Mouse (Mus musculus) gastrocnemius, postnatal 14 days (tissue): ENCODE measurements around the gene 9230102O04Rik. TPM values are rescaled to one million over a fixed set of nuclear protein-coding genes. Genes with fewer than 3 reads are reported as not detected.

ENCODE experiments used
- DNase-seq: peaks from one replicate; pipeline ENCODE4 v3.0.0; 2021; ENCODE audit warnings: mixed read lengths
- intact Hi-C: fragments of 180-260 bp; cut with DNase I; formaldehyde crosslinking; loops from one replicate; pipeline ENCODE4 v1.15.1; 2025; ENCODE audit warnings: low total_unique reads
- long read RNA-seq, 2 experiments: library from polyadenylated mRNA; stranded (forward); transcript quantifications; one replicate each; pipeline ENCODE4 v2.0.0; 2021
- total RNA-seq, 2 experiments: library from RNA; stranded (reverse); gene quantifications; 2 replicates each; pipeline ENCODE4 v1.2.3; 2021

9230102O04Rik gene
- total RNA-seq = not detected
- long read RNA-seq, experiment 1 = 0 reads
- long read RNA-seq, experiment 2 = 0 reads

DNA sequence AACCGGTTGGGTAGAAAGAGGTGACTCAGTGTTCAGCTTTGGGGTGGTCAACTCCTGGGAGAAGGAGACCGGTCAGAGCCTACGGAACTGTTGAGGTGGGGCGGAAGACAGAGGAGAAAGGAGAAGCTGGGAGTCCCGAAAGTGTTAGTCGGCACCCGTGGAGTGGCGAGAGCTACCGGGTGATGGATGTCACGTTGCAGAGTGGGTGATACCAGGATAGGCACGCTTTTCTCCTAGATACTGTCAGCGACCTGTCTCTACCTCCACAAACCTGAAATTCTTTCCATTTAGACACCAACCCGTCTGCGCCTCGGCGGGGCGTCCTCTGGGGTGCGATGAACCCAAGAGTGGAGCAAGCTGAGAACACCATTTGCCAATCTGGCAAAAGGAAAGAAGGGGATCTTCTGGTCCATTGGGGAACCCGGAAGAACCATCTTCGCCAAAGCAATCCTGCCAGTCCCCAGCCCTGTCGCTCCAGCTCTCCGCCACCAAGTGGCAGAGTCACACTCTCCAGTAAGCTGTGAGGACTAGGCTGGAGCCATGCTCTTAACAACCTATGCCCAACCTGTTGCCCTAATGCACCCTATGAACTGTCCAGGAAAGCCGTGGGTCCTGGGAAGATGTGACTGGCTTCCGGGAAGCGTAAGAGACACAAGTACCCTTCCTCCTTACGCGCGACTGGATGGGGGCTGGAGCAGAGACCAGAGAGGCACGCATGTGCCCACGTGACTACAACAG, at the start of gene 9230102O04Rik:
Gene 9230102O04Rik (minus strand): TSS at position 628 of the 738 bp plus-strand sequence.
- intact Hi-C loops = no loop called here
- no peak for DNase-seq

DNA sequence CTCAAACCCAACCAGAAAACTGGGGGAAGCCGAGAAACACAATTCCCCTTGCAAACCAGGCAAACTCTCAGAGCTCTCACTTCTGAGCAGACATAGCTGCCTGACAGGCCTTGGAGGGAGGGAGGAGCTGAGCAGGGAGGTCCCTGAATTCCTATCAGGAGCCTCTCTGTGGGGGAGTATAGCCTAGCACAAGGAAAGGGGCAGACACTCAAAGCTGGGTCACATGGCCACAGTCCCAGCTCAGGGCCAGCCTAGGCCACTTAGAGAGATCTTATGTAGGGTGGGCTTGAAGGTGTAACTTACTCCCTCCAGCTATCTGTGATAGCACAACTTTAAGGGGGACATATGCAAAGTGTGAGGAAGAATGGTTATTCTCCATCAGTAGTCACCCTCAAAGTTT, 46.6 kb upstream of the 9230102O04Rik start:
- intact Hi-C loops = no loop called here
- DNase-seq = no peak

DNA sequence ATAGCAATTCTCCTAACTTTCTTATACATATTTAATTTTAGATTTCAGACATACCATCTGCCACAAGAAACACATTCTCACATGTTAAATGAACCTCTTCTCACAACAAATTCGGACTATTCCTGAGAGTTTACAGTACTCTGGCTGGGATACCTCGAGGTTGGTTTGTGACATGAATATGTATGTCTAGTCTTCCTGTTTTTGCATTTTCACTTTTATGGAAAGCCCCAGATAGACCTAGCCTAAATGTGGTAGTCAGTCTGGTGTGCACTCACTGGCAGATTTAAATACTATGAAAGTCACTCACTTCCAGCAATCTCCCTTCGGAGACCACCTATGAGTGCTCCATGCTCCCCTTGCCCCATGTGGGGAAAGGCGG, 37.6 kb upstream of the 9230102O04Rik start:
- intact Hi-C loops = no loop called here

DNA sequence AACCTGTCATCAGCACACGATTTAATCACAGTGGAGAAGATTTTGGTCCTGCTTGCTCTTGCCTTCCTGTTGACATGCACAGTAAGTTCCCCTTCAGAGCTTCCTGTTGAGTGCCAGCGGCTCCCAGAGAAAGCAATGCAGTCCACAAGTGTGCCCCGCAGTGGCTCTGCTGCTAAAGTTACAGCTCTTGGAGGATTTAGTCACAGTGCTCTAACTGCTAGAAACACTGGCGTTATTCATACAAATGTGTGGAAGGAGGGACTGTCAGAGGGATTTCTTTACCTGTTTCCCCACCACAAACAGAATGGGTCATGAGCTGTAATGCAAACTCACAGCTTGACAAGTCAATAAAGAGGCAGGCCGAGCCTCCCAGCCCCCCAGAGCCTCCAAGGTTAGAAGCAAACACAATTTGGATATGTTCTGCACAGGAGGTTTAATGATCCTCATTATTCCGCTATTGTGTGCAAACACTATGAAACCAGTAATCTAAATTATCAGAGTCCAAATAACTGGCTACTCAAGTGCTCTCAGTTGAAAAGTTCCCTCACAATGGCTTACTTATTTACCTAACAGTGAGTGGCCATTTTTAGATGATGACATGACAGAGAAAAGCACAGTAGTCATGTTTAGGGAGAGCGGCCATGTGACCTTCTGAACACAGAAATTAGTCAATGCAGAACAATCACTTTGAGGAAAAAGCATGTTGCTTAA, 37.0 kb upstream of the 9230102O04Rik start:
- intact Hi-C loops = no loop called here
- DNase-seq = no peak

More for the DNA sequence above, 37.6 kb upstream of the 9230102O04Rik start:
- DNase-seq = no peak

GRCm38 (mm10) chr2:9918691-9919471, 29.5 kb upstream of the 9230102O04Rik start:
- intact Hi-C loops = no loop called here
- no peak for DNase-seq

DNA sequence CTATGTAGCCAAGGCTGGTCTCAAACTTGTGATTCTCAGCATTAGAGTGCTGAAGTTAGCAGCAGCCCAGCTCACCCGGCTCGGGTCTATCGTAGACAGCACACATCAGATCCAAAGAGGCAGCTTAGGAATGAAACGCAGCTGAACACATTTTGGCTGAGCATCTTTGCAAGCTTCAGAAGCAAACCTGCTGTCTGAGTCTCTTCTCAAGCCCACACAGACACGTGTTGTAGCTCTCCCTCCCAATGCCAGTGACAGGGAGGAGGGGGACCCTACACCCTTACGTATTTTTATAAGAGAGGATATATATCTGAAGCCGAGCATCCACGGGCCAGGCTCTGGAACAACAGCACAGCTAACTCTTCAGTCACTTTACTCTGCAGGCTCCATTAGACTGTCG, 28.3 kb upstream of the 9230102O04Rik start:
- intact Hi-C loops = no loop called here
- no peak for DNase-seq

GRCm38 (mm10) chr2:9905995-9906394, 16.7 kb upstream of the 9230102O04Rik start:
- intact Hi-C loops = no loop called here
- no peak for DNase-seq

DNA sequence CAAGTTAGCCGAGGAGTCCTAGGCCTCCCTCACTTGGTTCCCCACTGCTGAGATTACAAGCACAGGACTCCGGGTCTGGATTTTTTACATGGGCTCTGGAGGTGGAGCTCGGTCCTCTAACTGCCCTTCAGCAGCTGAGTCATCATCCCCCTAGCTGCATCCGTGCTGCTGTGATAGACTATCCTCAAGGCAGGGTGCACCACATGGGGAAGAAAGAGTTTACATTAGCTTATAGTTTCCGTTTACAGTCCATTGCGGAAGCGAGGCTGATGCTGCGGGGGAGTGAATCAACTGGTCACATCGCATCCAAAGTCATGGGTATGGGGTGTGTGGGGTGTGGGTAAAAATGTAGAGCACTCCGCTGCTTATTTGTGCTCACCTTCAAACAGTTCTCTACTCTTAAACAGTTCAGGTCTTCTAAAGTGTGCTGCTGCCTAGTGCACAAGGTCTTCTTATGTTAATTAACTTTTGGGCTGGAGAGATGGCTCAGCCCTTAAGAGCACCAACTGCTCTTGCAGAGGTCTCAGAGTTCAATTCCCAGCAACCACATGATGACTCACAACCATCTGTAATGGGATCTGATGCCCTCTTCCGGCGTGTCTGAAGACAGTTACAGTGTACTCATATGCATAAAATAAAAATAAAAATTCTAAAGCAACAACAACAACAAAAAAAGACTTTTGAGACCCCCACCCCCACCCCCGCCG, 14.7 kb upstream of the 9230102O04Rik start:
- DNase-seq = no peak
- intact Hi-C loops = no loop called here

DNA sequence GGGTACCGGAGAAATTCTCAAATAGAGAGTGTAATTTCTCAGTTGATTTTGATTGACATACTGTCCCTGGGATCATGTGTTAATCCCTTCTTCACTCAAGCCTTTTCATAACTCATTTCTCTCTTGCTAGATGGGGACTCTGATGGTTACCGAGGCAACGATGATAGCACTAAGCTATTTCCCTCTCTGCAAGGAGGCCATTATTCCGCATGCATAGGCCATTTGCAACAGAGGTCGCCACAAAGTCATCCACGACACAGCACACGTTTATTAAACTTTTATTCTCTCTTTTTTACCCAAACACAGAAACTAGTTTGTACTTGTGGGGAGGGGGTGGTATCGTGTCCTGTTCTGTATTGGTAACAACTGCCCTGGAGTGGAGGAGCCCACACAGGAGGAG, 8.5 kb upstream of the 9230102O04Rik start:
- intact Hi-C loops = loop anchor here (10.0 kb wide), 1 partner anchor 107 kb away; no protein-coding TSS in a partner anchor

GRCm38 (mm10) chr2:9896097-9896770, 6.9 kb upstream of the 9230102O04Rik start:
- no peak for DNase-seq
- intact Hi-C loops = loop anchor here (10.0 kb wide), 1 partner anchor 109 kb away; no protein-coding TSS in a partner anchor

More for the DNA sequence above, 8.5 kb upstream of the 9230102O04Rik start:
- DNase-seq = no peak

- DNase-seq = no peak
- intact Hi-C loops = loop anchor here (10.0 kb wide), 1 partner anchor 110 kb away; no protein-coding TSS in a partner anchor
Observed at GRCm38 (mm10) chr2:9894836-9895593, 5.7 kb upstream of the 9230102O04Rik start.

DNA sequence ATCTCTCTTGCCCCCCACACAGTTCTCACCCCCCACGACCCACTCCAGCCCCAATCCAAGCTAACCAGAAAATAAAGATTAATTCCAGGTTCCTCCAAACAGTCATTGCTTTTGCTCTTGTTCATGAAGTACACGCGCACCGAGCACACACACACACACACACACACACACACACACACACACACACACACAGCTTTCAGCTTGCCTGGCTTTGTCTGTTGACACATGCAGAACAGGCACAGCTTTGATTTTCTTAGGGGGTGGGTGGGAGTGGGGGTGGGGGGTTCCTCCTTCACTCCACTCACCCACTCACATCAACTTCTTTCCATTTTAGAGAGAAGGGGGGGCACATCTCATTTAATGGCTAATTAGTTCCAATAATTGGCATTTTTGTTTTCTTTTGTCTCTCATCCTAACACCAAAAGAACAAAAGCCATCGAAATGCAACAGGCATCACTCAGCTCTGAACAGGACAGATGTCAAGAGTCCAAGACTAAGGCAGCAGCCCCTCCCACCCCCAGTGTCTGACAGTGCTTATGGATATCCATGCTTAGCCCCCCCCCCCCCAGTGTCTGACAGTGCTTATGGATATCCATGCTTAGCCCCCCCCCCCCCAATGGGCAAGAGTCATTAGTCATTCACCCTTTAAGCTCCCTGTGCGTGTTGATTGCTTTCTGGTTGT, 4.1 kb upstream of the 9230102O04Rik start:
- DNase-seq = no peak
- intact Hi-C loops = loop anchor here (10.0 kb wide), 1 partner anchor 111 kb away; no protein-coding TSS in a partner anchor

GRCm38 (mm10) chr2:9892541-9892940, 3.2 kb upstream of the 9230102O04Rik start:
- intact Hi-C loops = loop anchor here (10.0 kb wide), 1 partner anchor 112 kb away; no protein-coding TSS in a partner anchor
- DNase-seq = no peak

DNA sequence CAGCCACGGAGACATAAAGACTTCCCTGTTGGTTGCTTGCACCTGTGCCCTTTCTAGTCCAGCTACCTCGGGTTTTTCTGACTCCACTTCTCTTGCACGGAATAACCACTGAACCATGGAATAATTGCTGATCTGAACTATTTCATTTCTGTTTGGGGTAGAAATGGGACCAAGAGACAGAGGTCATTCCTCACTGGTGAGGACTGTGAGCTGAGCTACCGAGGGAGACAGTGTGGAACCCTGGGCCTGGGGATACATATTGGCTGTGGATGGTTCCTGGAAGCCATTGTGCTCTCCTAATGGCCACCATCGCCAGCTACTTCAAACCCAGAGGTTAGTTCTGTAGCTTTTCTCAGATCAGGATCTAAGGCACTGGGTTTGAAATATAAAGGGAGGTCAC, 1.6 kb upstream of the 9230102O04Rik start:
- intact Hi-C loops = loop anchor here (10.0 kb wide), 1 partner anchor 114 kb away; no protein-coding TSS in a partner anchor
- DNase-seq = no peak

- intact Hi-C loops = loop anchor here (10.0 kb wide), 1 partner anchor 115 kb away; no protein-coding TSS in a partner anchor
- DNase-seq = no peak
Observed at GRCm38 (mm10) chr2:9890251-9890650, 911 bp upstream of the 9230102O04Rik start.

GRCm38 (mm10) chr2:9889651-9890183, 377 bp upstream of the 9230102O04Rik start, which contains the start of gene Gata3:
Gene Gata3, minus strand, starts transcription at chr2:9890034.
- DNase-seq = no peak
- intact Hi-C loops = loop anchor here (10.0 kb wide), 1 partner anchor 115 kb away; no protein-coding TSS in a partner anchor

- intact Hi-C loops = no loop called here
- no peak for DNase-seq
Observed at GRCm38 (mm10) chr2:9887636-9888035, 1.7 kb downstream of the 9230102O04Rik start.
